Mouse (Mus musculus) heart, adult 2 months (tissue): ENCODE data around the gene Egfl8. TPM values are rescaled to one million over a fixed set of nuclear protein-coding genes. Genes with fewer than 3 reads are reported as not detected.
A peak's percentile ranks its signal among the peaks of the same experiment; 100 is the strongest.

Experiments used
- DNase-seq, 2 experiments: peaks; one replicate each; pipeline ENCODE4 v3.0.0; 2021
- H3K27ac ChIP-seq: fragments of 200-600 bp; 2 replicates; pipeline ENCODE4 v1.8.1; 2022
- H3K27me3 ChIP-seq: fragments of 200-500 bp; 2 replicates; pipeline ENCODE4 v1.6.1; 2012; ENCODE audit warnings: mild to moderate bottlenecking, low read length, inconsistent platforms, mixed read lengths; ENCODE audit not compliant: control insufficient read depth, insufficient read depth
- H3K36me3 ChIP-seq: fragments of 200-500 bp; 2 replicates; pipeline ENCODE4 v1.6.1; 2012; ENCODE audit warnings: low read length, inconsistent platforms; ENCODE audit not compliant: control insufficient read depth, insufficient read depth
- H3K4me1 ChIP-seq: fragments of 200-500 bp; 2 replicates; pipeline ENCODE4 v1.6.1; 2011; ENCODE audit warnings: low read length; ENCODE audit not compliant: control insufficient read depth, insufficient read depth
- H3K4me3 ChIP-seq: fragments of 200-600 bp; 2 replicates; pipeline ENCODE4 v1.8.1; 2022
- H3K79me2 ChIP-seq: fragments of 200-500 bp; replicated peaks from 2 replicates; pipeline ENCODE4 v1.6.1; 2012; ENCODE audit warnings: mild to moderate bottlenecking, inconsistent platforms, low read length, moderate library complexity, mixed read lengths; ENCODE audit not compliant: control insufficient read depth, insufficient read depth
- H3K9ac ChIP-seq: fragments of 200-500 bp; 2 replicates; pipeline ENCODE4 v1.6.1; 2012; ENCODE audit warnings: low read depth, mild to moderate bottlenecking, control low read depth, inconsistent platforms, low read length, mixed read lengths
- CTCF ChIP-seq: fragments of 200-600 bp; IDR thresholded peaks from 2 replicates; pipeline ENCODE4 v1.8.1; 2022; ENCODE audit warnings: antibody characterized with exemption, mild to moderate bottlenecking, moderate library complexity
- EP300 ChIP-seq: fragments of 200-500 bp; IDR thresholded peaks from 2 replicates; pipeline ENCODE4 v1.6.1; 2011; ENCODE audit warnings: low read depth, low read length, control low read depth; ENCODE audit not compliant: insufficient read depth
- POLR2A ChIP-seq: fragments of 200-500 bp; IDR thresholded peaks from 2 replicates; pipeline ENCODE4 v1.6.1; 2011; ENCODE audit warnings: mild to moderate bottlenecking, low read depth, low read length, control low read depth; ENCODE audit not compliant: insufficient read depth
- WGBS: fragments of 180-500 bp; shearing (Covaris S2); methylation state at CpG from one replicate; pipeline ENCODE4 v1.1.7; 2018; 5-methylcytosine and 5-hydroxymethylcytosine counted together
- intact Hi-C: fragments of 180-260 bp; cut with DNase I; formaldehyde crosslinking; loops from one replicate; pipeline ENCODE4 v1.15.1; 2025
- polyA plus RNA-seq: library from polyadenylated mRNA; depleted of rRNA; stranded (reverse); fragments of >200 nt; gene quantifications from 2 replicates; pipeline ENCODE4 v1.2.3, GENCODE M21; 2012
- total RNA-seq, 2 experiments: library from RNA; stranded (reverse); gene quantifications; 2 replicates each; pipeline ENCODE4 v1.2.3; 2021

The Egfl8 gene
- total and polyA plus RNA-seq, 3 experiments = 1.2 to 2.4 (median 1.8) TPM

- H3K27me3 ChIP-seq = no peaks in the 10 kb centered on the region
- peaks cover 4% of the 10 kb centered on the region for H3K4me1 ChIP-seq
- under 1% methylated on average over 35 of the region's 35 CpGs for WGBS
- peak; percentile 94 to 99 for DNase-seq
- peak within 1 kb of the TSS; percentile 89 for H3K4me3 ChIP-seq
- H3K27ac ChIP-seq = peak within 1 kb of the TSS; percentile 91
- TF ChIP-seq POLR2A (peak; percentile 93), CTCF (no peak), EP300 (peak; percentile 11; the same call in 1 of the 2 replicates)
- intact Hi-C loops = loop anchor here (10.0 kb wide), 1 partner anchor 489 kb away; the partner anchor contains the start of gene H2-DMa
- H3K36me3 ChIP-seq = no peaks in the 10 kb centered on the region
- H3K9ac ChIP-seq = peak within 1 kb of the TSS; percentile 82
- H3K79me2 ChIP-seq = peaks cover 2% of the 10 kb centered on the region
Observed at GRCm38 (mm10) chr17:34604061-34604508, 11.7 kb downstream of the Egfl8 start, which contains the start of gene Agpat1. Gene Agpat1, plus strand, starts transcription at chr17:34604262.

GRCm38 (mm10) chr17:34603375-34604060, 12.3 kb downstream of the Egfl8 start, which contains the start of gene Rnf5:
Gene Rnf5, minus strand, starts transcription at chr17:34603690.
- TF ChIP-seq POLR2A (peak; percentile 77), CTCF (no peak), EP300 (0 out of 2 replicates have a peak, but pooled peaks have one; percentile 10)
- Histone ChIP-seq H3K36me3 (no peaks in the 10 kb centered on the region), H3K4me1 (peaks cover 4% of the 10 kb centered on the region), H3K27me3 (no peaks in the 10 kb centered on the region), H3K4me3 (peak within 1 kb of the TSS; percentile 89), H3K9ac (peak within 1 kb of the TSS; percentile 82), H3K79me2 (peaks cover 2% of the 10 kb centered on the region), H3K27ac (peak within 1 kb of the TSS; percentile 91)
- intact Hi-C loops = loop anchor here (1.0 to 10.0 kb wide), 2 partner anchors 38 to 489 kb away; partner anchors contain the start of gene H2-DMa
- WGBS = under 1% methylated on average over 30 of the region's 30 CpGs
- DNase-seq = peak; percentile 92 to 98

- H3K36me3 ChIP-seq = no peaks in the 10 kb centered on the region
- no peak overlapping the region for H3K4me3 ChIP-seq
- peaks cover 2% of the 10 kb centered on the region for H3K79me2 ChIP-seq
- no peak for DNase-seq
- no peaks in the 10 kb centered on the region for H3K27me3 ChIP-seq
- peaks cover 3% of the 10 kb centered on the region for H3K4me1 ChIP-seq
- 83% methylated on average over 12 of the region's 12 CpGs for WGBS
- intact Hi-C loops = loop anchor here (10.0 kb wide), 1 partner anchor 487 kb away; the partner anchor contains the start of gene H2-DMa
- no peak overlapping the region for H3K27ac ChIP-seq
- TF ChIP-seq EP300 (no peak), POLR2A (no peak), CTCF (no peak)
- no peak overlapping the region for H3K9ac ChIP-seq
Observed at GRCm38 (mm10) chr17:34601796-34602195, 14.0 kb downstream of the Egfl8 start.

- peaks cover under 1% of the 10 kb centered on the region; the same call in 1 of the 2 replicates for H3K4me1 ChIP-seq
- no peaks in the 10 kb centered on the region for H3K36me3 ChIP-seq
- DNase-seq = no peak
- H3K27me3 ChIP-seq = no peaks in the 10 kb centered on the region
- no peak overlapping the region for H3K27ac ChIP-seq
- no peak overlapping the region for H3K4me3 ChIP-seq
- intact Hi-C loops = loop anchor here (10.0 kb wide), 2 partner anchors 485 to 675 kb away; partner anchors contain the start of genes H2-DMa and Rgl2
- H3K9ac ChIP-seq = no peak overlapping the region
- WGBS = 82% methylated on average over 9 of the region's 9 CpGs
- TF ChIP-seq EP300 = no peak
- no peak for TF ChIP-seq POLR2A
- TF ChIP-seq CTCF = no peak
- no peaks in the 10 kb centered on the region for H3K79me2 ChIP-seq
Observed at GRCm38 (mm10) chr17:34599891-34600290, 15.9 kb downstream of the Egfl8 start.

GRCm38 (mm10) chr17:34597566-34598095, 18.1 kb downstream of the Egfl8 start, which contains the start of gene Ager:
Gene Ager, plus strand, starts transcription at chr17:34597862.
- H3K36me3 ChIP-seq = no peaks in the 10 kb centered on the region
- no peak within 1 kb of the TSS for H3K27ac ChIP-seq
- DNase-seq = no peak
- intact Hi-C loops = loop anchor here (10.0 kb wide), 1 partner anchor 673 kb away; the partner anchor contains the start of gene Rgl2
- WGBS = 21% methylated on average over 6 of the region's 6 CpGs
- H3K4me1 ChIP-seq = peaks cover 4% of the 10 kb centered on the region; the same call in 1 of the 2 replicates
- TF ChIP-seq EP300 (no peak), POLR2A (no peak), CTCF (no peak)
- H3K79me2 ChIP-seq = no peaks in the 10 kb centered on the region
- no peak within 1 kb of the TSS for H3K4me3 ChIP-seq
- H3K27me3 ChIP-seq = no peaks in the 10 kb centered on the region
- no peak within 1 kb of the TSS for H3K9ac ChIP-seq
